Mouse (Mus musculus): ENCODE measurements at regions not wholly inside any gene's neighbourhood (a gene's known extent, or its start where the extent isn't known, plus 50 kb on each side); places are given as distances from the start of the nearest gene placed in this dataset.

GRCm38 (mm10) chr9:103813791-103814190, 52.2 kb upstream of the Tmem108 start:
- intact Hi-C loops (cut with DNase I) = no loop called here
- DNase-seq = no peak

DNA sequence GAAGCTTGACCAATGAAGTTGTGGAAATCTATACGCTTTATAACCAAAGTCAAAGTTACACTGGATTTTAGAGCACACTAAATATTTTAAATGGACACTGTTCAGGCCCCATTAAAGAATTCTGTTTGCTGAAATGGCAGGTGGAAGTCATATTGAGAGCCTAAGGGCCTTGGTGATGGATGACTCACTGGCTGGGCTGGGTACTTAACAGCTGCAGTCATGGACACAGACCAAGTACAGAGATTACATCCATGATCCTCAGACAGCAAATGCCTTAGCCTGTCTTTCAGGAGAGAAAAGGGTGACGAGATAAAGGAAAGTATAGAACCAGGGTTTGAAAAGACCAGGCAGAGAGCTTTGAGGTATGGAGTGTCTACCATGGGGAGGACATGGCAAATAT, 57.4 kb upstream of the Tmem108 start:
- intact Hi-C loops (cut with DNase I) = no loop called here
- no peak for DNase-seq

DNA sequence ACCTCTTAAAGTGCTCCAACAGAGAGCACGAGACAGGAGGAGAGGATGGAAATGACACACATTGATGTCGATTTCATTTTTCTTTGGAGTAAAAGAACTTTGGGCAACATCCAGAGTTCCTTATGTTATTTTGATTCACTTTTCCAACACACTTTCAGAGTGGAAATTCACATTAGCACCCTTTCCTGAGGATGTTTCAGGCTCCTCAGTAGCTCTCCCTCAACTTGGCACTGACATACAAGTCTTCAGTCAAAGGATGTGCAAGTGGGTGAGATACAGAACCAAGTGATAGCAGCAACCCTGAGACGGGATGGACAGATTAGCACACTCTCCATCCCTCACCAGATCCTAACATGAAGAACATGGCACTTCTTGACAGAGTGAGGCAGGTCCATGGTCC, 60.0 kb upstream of the Tmem108 start:
- DNase-seq = no peak
- intact Hi-C loops (cut with DNase I) = no loop called here

DNA sequence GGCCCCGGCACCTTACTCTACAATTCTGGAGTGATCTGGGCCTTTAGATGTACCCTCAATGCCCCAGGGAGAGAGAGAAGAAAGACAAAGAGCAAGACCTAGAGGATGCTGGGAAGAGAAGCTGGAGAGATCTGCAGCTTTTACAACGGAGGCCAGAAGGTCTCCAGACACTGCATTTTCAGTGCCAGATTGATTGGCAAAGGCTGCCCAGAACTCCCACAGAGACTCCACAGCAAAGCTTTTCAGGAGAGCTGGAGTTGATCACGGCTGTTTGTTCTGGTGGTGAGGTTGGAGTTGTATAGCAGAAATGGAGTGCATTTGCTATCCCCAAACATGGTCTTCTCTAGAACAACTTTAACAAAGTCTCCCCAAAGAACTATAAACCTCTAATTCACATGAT, 61.9 kb upstream of the Tmem108 start:
- no peak for DNase-seq
- intact Hi-C loops (cut with DNase I) = no loop called here

DNA sequence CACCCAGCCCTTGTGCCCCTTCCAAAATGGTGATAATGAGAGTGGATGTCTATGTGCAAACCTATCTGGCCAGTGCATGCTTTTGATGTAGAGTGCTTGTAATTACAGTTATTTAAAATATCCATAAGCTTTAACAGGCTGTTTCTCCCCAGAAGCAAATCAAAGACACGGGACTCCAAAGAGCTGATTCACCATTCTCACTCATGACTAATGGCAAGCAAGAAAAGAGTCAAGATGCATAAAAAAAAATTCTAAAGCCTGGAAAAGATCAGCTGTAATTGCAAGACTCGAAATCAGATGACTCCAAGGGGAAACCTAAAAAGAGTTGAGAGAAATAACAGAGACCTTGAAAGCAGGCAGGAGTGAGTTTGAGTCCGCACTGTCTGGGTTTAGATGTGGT, 79.6 kb upstream of the Tmem108 start:
- no peak for DNase-seq
- intact Hi-C loops (cut with DNase I) = no loop called here

- intact Hi-C loops (cut with DNase I) = no loop called here
- DNase-seq = no peak
Observed at GRCm38 (mm10) chr9:103843836-103844235, 82.2 kb upstream of the Tmem108 start.

DNA sequence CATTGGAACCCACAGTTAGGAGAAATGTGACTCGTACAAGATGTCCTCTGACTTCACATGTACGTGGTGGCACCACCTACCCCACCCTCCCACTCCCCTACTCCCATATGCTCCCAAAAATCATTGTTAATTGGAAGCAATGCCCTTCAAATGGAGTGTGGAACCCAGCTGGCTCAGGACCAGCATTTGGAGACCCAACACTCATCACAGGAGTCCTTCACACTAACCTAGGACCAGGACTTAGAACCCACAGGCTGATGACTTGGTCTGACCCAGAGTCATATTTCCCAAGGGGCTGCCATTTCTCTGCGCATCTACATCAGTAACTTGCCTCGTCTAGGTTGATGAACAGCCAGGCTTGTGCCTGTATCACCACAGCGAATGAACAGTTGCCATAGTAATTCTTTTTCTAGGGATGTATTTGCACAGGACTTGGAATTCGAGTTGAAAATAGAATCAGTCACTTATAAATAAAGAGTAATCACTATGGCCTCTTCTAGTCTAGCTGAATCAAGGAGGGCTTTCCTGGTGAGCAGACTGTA, 84.3 kb upstream of the Tmem108 start:
- intact Hi-C loops (cut with DNase I) = no loop called here
- no peak for DNase-seq

DNA sequence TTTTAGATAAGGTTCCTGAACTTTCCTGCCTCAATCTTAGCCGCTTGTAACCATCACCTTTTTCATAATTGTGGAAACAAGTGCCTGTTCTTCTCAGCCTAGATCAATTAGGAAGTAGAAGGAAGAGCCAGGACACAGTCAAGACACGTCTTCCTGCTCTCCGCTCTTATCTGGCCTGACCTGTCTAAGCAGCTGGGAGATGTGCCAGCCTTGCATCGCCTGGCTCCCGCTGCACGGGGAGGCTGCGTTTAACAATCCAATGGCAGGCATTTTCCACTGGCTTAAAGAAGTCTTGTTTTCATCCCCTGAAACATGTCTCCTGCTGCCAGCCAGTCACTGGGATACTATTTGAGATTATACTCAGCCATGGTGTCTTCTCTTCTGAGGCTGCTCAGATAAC, 86.3 kb upstream of the Tmem108 start:
- intact Hi-C loops (cut with DNase I) = no loop called here
- DNase-seq = no peak

GRCm38 (mm10) chr9:103849079-103849478, 87.4 kb upstream of the Tmem108 start:
- DNase-seq = no peak
- intact Hi-C loops (cut with DNase I) = no loop called here

- no peak for DNase-seq
- intact Hi-C loops (cut with DNase I) = no loop called here
Observed at GRCm38 (mm10) chr9:103852691-103853090, 91.1 kb upstream of the Tmem108 start.

DNA sequence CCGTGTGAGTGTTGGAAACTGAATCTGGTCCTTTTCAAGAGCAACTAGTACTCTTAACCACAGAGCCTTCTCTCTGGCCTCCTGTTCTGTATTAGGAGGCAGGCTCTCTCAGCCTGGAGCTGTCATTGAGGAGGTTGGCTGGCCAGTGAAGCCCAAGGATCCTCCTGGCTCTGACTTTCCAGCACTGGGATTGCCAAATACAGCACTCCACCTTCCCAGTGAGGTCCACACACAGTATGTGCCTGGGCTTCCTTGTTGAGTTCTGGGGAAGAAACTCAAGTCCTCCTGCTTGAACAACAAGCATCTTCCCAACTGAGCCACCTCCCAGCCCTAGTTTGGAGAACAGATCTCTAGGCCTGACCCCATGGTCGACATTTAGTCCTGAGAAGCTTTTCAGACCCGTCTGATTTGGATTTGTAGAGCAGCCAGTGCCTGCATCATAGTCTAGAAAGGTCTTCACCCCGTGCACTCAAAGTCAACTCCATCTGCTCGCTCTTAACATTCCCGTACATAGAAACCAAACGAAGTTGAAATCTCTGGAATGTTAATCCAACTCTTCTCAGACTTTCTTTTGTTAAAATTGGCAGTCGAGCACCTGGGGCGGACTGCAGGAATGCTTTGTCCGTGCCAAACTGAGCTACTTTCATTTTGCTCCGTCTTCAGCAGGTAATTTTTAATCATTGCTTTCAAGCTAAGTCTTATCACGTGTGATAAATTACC, 99.2 kb upstream of the Tmem108 start:
- no peak for DNase-seq
- intact Hi-C loops (cut with DNase I) = no loop called here

DNA sequence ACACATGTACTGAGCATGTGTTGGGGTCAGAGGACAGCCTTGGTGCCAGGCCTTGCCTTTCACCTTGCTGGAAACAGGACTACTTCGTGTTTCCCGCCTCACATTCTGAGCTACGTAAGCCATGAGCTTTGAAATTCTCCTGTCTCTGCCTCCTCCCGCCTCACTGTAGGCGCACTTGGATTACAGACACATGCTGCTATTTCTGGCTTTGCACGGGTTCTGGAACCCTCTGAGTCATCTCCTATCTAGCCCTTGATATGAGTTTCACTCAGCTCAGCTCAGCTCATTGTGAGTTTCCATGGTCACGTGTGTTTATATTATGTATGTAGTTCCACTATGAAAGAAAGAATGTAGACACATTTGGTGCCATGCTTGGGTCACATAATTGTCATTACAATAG, 100.9 kb upstream of the Tmem108 start:
- DNase-seq = no peak
- intact Hi-C loops (cut with DNase I) = no loop called here

DNA sequence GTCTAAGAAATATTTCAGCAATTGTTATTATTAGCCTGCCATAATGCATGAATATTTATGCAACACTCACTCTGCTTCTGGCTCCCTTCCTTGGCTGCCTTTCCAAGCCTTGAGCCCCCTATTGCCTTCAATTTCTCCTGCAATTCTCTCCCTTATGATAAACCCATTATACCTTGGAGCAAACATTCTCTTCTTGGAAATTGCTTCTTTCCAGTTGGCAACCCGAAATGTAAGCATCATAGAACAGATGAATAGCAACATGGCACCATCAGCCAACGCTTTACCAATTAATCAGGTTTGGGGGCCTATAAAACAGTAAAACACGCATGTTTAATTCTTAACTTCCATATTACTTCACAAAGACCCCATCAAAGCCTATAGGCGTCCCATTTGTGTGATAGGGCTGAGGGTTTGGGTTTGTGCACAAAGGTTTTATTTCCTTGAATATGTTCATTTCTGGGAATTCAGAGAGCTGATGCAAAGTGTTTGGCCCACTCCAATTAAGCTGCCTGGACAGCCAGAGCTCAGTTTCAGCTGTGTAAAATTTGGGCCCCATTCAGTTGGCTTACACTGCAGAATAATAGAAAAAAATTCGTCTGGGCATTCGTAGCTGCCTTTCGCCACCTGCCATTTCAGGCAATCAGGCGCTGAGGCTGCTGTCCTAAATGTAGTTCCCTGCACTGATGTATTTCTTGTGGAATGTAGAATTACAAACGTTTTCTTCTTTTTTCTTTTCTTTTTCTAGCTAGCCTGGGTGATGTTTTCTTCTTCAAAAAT, 106.0 kb upstream of the Tmem108 start:
- intact Hi-C loops (cut with DNase I) = no loop called here
- DNase-seq = no peak

DNA sequence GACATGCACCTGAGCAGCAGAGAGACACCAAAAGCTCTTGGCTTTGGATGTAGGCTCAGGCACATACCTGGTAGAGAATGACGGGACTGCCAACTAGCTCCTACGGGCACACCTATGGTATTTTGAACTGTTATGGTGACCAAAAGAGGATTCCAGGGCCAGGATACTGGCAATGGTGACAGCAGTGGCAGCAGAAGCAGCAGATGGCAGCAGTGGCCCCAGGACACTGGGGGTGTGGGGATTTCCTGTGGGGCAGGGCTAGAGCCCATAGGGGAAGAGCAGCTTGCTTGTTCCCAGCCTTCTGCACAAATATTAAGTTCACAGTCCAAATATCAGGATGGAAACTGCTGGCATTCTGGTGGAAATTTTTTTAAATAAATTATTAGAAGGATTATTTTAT, 107.6 kb upstream of the Tmem108 start:
- intact Hi-C loops (cut with DNase I) = no loop called here
- DNase-seq = no peak

- intact Hi-C loops (cut with DNase I) = no loop called here
- DNase-seq = no peak
Observed at GRCm38 (mm10) chr9:103872119-103872518, 110.5 kb upstream of the Tmem108 start.

DNA sequence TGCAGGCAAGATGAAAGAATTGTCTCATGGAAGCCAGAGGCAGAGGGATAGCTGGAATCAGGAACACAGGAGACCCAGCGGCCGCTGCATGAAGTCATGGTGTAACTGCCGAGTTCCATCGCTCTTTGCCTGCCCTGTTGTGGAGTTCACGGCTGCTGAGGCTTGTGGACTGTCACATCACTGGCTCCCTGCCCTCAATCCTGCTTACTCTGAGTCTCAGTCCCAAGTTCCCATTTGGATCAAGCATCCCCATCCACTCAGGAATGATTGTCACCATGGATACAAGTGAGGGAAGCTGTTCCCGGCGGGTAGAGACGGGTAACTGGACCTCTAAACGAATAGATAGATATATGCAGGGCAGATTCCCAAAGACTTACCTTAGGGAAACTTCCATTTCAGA, 112.2 kb upstream of the Tmem108 start:
- DNase-seq = no peak
- intact Hi-C loops (cut with DNase I) = no loop called here

GRCm38 (mm10) chr9:103877851-103878250, 116.2 kb upstream of the Tmem108 start:
- DNase-seq = no peak
- intact Hi-C loops (cut with DNase I) = no loop called here

DNA sequence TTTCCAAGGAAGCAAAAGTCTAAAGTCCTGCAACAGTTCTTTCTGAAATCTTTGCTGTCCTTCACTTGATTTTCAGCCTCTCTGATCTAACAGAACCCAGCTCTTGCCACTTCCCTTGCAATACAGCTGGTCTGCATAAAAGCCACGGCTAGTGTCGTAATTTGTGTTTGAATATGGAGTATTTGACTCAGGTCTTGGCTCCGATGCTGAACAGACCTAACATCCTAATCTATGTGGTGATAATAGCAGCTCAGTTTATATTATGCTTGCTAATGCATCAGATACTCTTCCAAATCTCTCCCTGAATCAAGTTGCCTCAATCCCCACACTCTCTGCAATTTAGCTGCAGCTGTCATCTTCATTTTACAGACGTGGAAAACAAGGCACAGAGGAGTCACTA, 109.5 kb upstream of the Nphp3 start:
- intact Hi-C loops (cut with DNase I) = no loop called here
- DNase-seq = no peak

- intact Hi-C loops (cut with DNase I) = no loop called here
Observed at GRCm38 (mm10) chr9:103894376-103894775, 108.0 kb upstream of the Nphp3 start.

DNA sequence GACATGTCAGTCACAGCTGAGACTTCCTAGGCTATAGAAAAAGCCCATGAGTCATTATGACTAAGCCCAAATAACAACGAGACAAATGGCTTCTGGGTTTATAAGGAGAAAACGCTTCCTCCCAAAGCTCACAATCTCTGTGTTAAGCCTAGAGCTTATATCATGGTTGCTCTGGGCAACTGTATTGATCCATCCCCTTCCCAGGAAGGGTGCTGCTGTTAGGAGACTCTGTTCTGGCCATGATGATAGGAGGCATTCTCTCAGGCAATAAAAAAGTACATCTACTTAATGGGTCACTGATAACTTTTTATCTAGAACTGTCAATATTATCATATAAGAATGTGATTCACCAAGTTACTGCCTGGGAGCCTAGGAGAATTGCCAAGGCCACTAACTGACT, 103.0 kb upstream of the Nphp3 start:
- intact Hi-C loops (cut with DNase I) = no loop called here
- DNase-seq = no peak

More at GRCm38 (mm10) chr9:103894376-103894775, 108.0 kb upstream of the Nphp3 start:
- no peak for DNase-seq

GRCm38 (mm10) chr9:103911347-103911746, 91.0 kb upstream of the Nphp3 start:
- peak in 1 of 2 experiments; percentile 11 for DNase-seq
- intact Hi-C loops (cut with DNase I) = loop anchor here (10.0 kb wide), 1 partner anchor 417 kb away; no protein-coding TSS in a partner anchor

GRCm38 (mm10) chr9:103915126-103915525, 87.2 kb upstream of the Nphp3 start:
- intact Hi-C loops (cut with DNase I) = loop anchor here (10.0 kb wide), 1 partner anchor 420 kb away; no protein-coding TSS in a partner anchor
- peak; percentile 6 to 14 for DNase-seq
